Mouse (Mus musculus) midbrain, embryonic 16.5 days (tissue): ENCODE results near the gene Prss44. TPM values are rescaled to one million over a fixed set of nuclear protein-coding genes. Genes with fewer than 3 reads are reported as not detected.

Experiments used
- ATAC-seq: fragments of 200-750 bp; cut with Nextera tagmentation; 2 replicates; pipeline ENCODE4 v1.8.0; 2017; ENCODE audit warnings: moderate TSS enrichment
- H3K27ac ChIP-seq: fragments of 300-500 bp; sonication (generic); 2 replicates; pipeline ENCODE4 v1.5.1; 2014; ENCODE audit warnings: mild to moderate bottlenecking, low read length, mixed read lengths
- H3K27me3 ChIP-seq: fragments of 300-500 bp; sonication (generic); 2 replicates; pipeline ENCODE4 v1.6.1; 2014; ENCODE audit warnings: low read depth, low read length, mixed read lengths; ENCODE audit not compliant: control insufficient read depth, insufficient read depth
- H3K36me3 ChIP-seq: fragments of 300-500 bp; sonication (generic); 2 replicates; pipeline ENCODE4 v1.6.1; 2014; ENCODE audit warnings: mild to moderate bottlenecking, low read length, moderate library complexity, mixed read lengths; ENCODE audit not compliant: control insufficient read depth, insufficient read depth
- H3K4me1 ChIP-seq: fragments of 300-500 bp; sonication (generic); 2 replicates; pipeline ENCODE4 v1.6.1; 2014; ENCODE audit warnings: mild to moderate bottlenecking, low read length, mixed read lengths; ENCODE audit not compliant: control insufficient read depth, insufficient read depth
- H3K4me2 ChIP-seq: fragments of 300-500 bp; sonication (generic); 2 replicates; pipeline ENCODE4 v1.6.1; 2014; ENCODE audit warnings: mild to moderate bottlenecking, low read length, mixed read lengths
- H3K4me3 ChIP-seq: fragments of 300-500 bp; sonication (generic); 2 replicates; pipeline ENCODE4 v1.5.1; 2014; ENCODE audit warnings: low read depth, mild to moderate bottlenecking, low read length, moderate library complexity, mixed read lengths
- H3K9ac ChIP-seq: fragments of 300-500 bp; sonication (generic); 2 replicates; pipeline ENCODE4 v1.6.1; 2014; ENCODE audit warnings: low read depth, low read length, mixed read lengths
- H3K9me3 ChIP-seq: fragments of 300-500 bp; sonication (generic); replicated peaks from 2 replicates; pipeline ENCODE4 v1.6.1; 2014; ENCODE audit warnings: mild to moderate bottlenecking, low read length, mixed read lengths; ENCODE audit not compliant: control insufficient read depth, poor library complexity, severe bottlenecking
- WGBS: fragments of 180-500 bp; shearing (Covaris S2); extraction: QIAGEN DNeasy Blood & Tissue Kit; methylation state at CpG from one replicate; pipeline ENCODE4 v1.1.7; 2014; 5-methylcytosine and 5-hydroxymethylcytosine counted together
- polyA plus RNA-seq: library from polyadenylated mRNA; unstranded; fragments of >200 nt; fragmentation: Nextera tagmentation; extraction: Ambion mirVana; gene quantifications from 2 replicates; pipeline ENCODE4 v1.2.1, GENCODE M21; 2015

The Prss44 gene
- polyA plus RNA-seq, 1 experiment from 2014 or later = not detected

DNA sequence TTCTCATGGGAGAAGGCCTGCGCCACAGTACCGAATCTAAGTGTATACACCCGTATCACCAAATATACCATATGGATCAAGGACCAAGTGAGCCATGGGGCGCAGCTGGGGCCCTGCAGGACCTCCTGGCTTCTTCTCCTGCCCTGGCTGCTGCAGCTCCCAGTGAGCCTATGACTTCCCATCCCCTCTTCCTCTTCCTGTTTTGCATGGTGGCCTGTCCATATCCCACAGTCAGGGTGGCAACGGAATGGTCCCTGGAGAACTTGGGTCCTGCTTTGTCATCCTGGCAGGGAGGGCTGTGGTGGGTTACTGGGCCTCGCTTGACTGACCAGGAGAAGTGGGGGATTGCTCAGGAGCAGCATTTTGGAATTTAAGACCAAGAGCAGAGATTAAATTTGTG, 27.1 kb downstream of the Prss44 start:
- Histone ChIP-seq H3K36me3 (no peaks in the 10 kb centered on the region), H3K27ac (no peak overlapping the region), H3K9ac (no peak overlapping the region), H3K27me3 (no peaks in the 10 kb centered on the region), H3K4me3 (no peak overlapping the region), H3K9me3 (no peaks in the 10 kb centered on the region), H3K4me2 (no peak overlapping the region), H3K4me1 (no peaks in the 10 kb centered on the region)
- WGBS = 83% methylated on average over 6 of the region's 6 CpGs
- ATAC-seq = no peak

- Histone ChIP-seq H3K27me3 (no peaks in the 10 kb centered on the region), H3K9ac (no peak overlapping the region), H3K27ac (no peak overlapping the region), H3K4me1 (no peaks in the 10 kb centered on the region), H3K9me3 (no peaks in the 10 kb centered on the region), H3K36me3 (no peaks in the 10 kb centered on the region), H3K4me3 (no peak overlapping the region), H3K4me2 (no peak overlapping the region)
- no peak for ATAC-seq
- WGBS = 92% methylated on average over 2 of the region's 2 CpGs
These were observed 27.6 kb downstream of the Prss44 start for GRCm38 (mm10) chr9:110841438-110841837.

DNA sequence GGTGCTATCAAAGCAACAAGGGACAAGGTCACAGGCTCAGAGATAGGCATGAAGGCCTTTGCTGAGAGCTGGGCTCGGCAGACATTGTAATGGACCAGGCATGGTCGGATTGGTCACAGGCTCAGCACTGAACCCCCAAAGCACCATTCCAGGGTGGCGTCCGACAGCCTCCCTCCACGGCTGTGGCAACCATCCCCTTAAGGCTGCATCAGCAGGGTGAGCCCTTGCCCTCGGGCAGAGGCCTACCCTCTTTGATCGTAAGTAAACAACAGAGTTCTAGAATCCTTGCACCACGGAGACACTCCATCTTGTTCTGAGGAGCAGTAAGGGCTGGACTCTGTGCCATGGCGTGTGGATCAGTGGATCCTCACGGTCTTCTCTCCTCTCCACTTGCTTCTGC, 30.4 kb downstream of the Prss44 start, which contains the start of gene Prss46:
TSS of gene Prss46 (plus strand) at position 301 of the 400 bp plus-strand sequence.
- Histone ChIP-seq H3K36me3 (no peaks in the 10 kb centered on the region), H3K4me2 (no peak within 1 kb of the TSS), H3K9ac (no peak within 1 kb of the TSS), H3K27me3 (no peaks in the 10 kb centered on the region), H3K4me1 (no peaks in the 10 kb centered on the region), H3K9me3 (no peaks in the 10 kb centered on the region), H3K4me3 (no peak within 1 kb of the TSS), H3K27ac (no peak within 1 kb of the TSS)
- WGBS = 92% methylated on average over 10 of the region's 10 CpGs
- ATAC-seq = no peak

- Histone ChIP-seq H3K9me3 (no peaks in the 10 kb centered on the region), H3K27me3 (no peaks in the 10 kb centered on the region), H3K27ac (no peak overlapping the region), H3K4me1 (no peaks in the 10 kb centered on the region), H3K9ac (no peak overlapping the region), H3K4me3 (no peak overlapping the region), H3K36me3 (no peaks in the 10 kb centered on the region), H3K4me2 (no peak overlapping the region)
- 84% methylated on average over 7 of the region's 7 CpGs for WGBS
- ATAC-seq = no peak
These were observed 35.4 kb downstream of the Prss44 start for GRCm38 (mm10) chr9:110849162-110849561.

- no peaks in the 10 kb centered on the region for H3K36me3 ChIP-seq
- no peak overlapping the region for H3K4me2 ChIP-seq
- no peak overlapping the region for H3K4me3 ChIP-seq
- H3K27me3 ChIP-seq = peaks cover 11% of the 10 kb centered on the region
- 79% methylated on average over 7 of the region's 7 CpGs for WGBS
- no peak for ATAC-seq
- H3K9me3 ChIP-seq = no peaks in the 10 kb centered on the region
- peaks cover 5% of the 10 kb centered on the region; the same call in 1 of the 2 replicates for H3K4me1 ChIP-seq
- no peak overlapping the region for H3K27ac ChIP-seq
- H3K9ac ChIP-seq = no peak overlapping the region
These were observed 42.1 kb downstream of the Prss44 start for GRCm38 (mm10) chr9:110855903-110856302.

DNA sequence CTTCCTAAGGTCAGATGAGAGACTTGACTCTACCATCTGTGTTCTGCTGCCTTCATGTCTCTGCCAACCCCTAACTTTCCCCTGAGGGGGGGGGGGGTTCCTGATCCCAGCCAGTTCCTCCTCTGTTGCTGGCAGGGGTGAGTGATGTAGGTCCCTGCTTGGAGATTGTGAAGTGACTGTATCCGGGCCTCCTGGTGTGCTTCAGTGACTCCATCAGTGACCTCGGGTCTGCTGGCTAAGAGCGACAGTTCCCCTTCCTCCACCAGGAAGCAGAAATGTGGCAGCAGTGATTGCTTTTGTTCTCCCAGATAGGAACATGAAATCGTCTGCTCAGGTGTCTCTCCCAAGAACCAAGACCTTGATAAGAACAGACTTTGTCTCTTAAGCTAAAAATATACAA, 43.1 kb downstream of the Prss44 start:
- Histone ChIP-seq H3K9me3 (no peaks in the 10 kb centered on the region), H3K9ac (no peak overlapping the region), H3K4me1 (peaks cover 5% of the 10 kb centered on the region; the same call in 1 of the 2 replicates), H3K36me3 (no peaks in the 10 kb centered on the region), H3K4me3 (no peak overlapping the region), H3K27ac (no peak overlapping the region), H3K4me2 (no peak overlapping the region), H3K27me3 (peaks cover 11% of the 10 kb centered on the region)
- WGBS = 74% methylated on average over 4 of the region's 4 CpGs
- ATAC-seq = no peak

DNA sequence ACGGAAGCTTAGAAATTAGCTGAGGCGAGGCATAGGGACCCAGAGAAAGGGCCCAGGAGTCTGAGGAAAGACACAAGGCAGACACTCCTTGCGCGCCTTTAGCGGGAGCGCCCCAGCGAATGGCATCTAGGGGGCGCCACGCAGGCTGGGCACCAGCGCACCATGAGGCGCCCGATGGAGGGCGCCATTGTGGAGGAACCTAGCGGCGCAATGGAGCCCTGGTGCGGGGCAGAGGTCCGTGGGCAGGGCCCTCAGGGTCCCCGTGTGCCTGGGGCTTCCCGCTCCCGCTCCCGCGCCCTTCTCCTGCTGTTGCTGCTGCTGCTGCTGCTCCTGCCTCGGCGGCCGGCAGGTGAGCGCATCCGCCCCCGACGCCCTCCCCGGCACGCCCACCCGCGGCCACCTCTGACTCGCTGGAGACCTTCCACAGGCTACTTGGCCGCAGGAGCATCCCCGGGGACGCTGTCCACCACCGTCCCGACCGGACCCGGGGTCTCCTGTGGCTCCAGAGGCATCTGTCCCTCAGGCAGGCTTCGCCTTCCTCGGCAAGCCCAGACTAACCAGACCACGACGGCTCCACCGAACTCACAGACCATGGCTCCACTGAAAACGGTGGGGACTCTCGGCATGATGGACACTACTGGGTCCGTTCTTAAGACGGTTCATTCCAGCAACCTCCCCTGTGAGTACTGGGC, 44.1 kb downstream of the Prss44 start, which contains the start of gene Prss50:
TSS of gene Prss50 (plus strand) at position 187 of the 692 bp plus-strand sequence.
- H3K27me3 ChIP-seq = peaks cover 11% of the 10 kb centered on the region
- 14% methylated on average over 33 of the region's 50 CpGs for WGBS
- H3K4me1 ChIP-seq = peaks cover 5% of the 10 kb centered on the region; the same call in 1 of the 2 replicates
- H3K4me3 ChIP-seq = peak within 1 kb of the TSS; percentile 25
- ATAC-seq = no peak
- peak within 1 kb of the TSS; percentile 53 for H3K4me2 ChIP-seq
- H3K27ac ChIP-seq = no peak within 1 kb of the TSS
- no peaks in the 10 kb centered on the region for H3K9me3 ChIP-seq
- peak within 1 kb of the TSS; percentile 20; the same call in 1 of the 2 replicates for H3K9ac ChIP-seq
- H3K36me3 ChIP-seq = no peaks in the 10 kb centered on the region

GRCm38 (mm10) chr9:110858523-110858922, 44.7 kb downstream of the Prss44 start:
- Histone ChIP-seq H3K4me2 (no peak overlapping the region), H3K9me3 (no peaks in the 10 kb centered on the region), H3K27me3 (peaks cover 11% of the 10 kb centered on the region), H3K27ac (no peak overlapping the region), H3K9ac (no peak overlapping the region), H3K36me3 (no peaks in the 10 kb centered on the region), H3K4me3 (no peak overlapping the region), H3K4me1 (peaks cover 5% of the 10 kb centered on the region; the same call in 1 of the 2 replicates)
- WGBS = 56% methylated on average over 5 of the region's 5 CpGs
- no peak for ATAC-seq

- WGBS = 91% methylated on average over 5 of the region's 5 CpGs
These were observed 45.3 kb downstream of the Prss44 start for GRCm38 (mm10) chr9:110858967-110859596.

More at GRCm38 (mm10) chr9:110858967-110859596, 45.3 kb downstream of the Prss44 start:
- H3K36me3 ChIP-seq = no peaks in the 10 kb centered on the region
- no peak overlapping the region for H3K4me2 ChIP-seq
- H3K9ac ChIP-seq = no peak overlapping the region
- peaks cover 5% of the 10 kb centered on the region; the same call in 1 of the 2 replicates for H3K4me1 ChIP-seq
- H3K9me3 ChIP-seq = no peaks in the 10 kb centered on the region
- ATAC-seq = no peak
- H3K4me3 ChIP-seq = no peak overlapping the region
- H3K27me3 ChIP-seq = peaks cover 11% of the 10 kb centered on the region
- H3K27ac ChIP-seq = no peak overlapping the region
